ENCODE assay signal across 8 mouse cellular contexts in the genomic region with DNA sequence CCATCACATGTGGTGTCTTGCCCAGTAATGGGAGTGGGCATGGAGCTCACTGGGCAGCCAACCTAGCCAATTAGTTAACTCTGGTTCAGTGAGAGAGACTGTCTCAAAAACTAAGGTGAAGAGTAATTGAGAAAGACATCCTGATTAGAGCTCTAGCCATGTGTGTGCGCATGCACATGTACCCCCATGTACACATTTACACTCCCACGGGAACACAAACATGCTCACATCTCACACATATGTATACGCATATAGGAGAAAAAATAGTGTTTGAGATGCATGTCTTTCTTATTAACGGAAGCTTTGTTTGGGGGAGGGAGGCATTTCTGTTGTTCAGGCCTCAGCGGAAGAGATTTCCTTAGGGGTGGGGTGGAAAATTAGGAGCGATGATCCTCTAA.
DNase-seq lines count a peak whose midpoint lies in the region; ATAC-seq lines count a peak whose summit lies in the region.

No protein-coding gene starts in this region.

- H3K9ac ChIP-seq in heart, embryonic 11.5 days (ENCODE audit: low read depth, low read length): no peak overlapping the region
- peak overlapping the region; percentile 58 for H3K9ac ChIP-seq in forebrain, embryonic 15.5 days (replicated peaks)
- no peak overlapping the region for H3K9ac ChIP-seq in liver, embryonic 12.5 days

- ATAC-seq in heart, embryonic 11.5 days (replicated peaks; ENCODE audit: insufficient number of reproducible peaks, low FRiP score, low TSS enrichment): no peak
- ATAC-seq in CD4-positive, CD25-positive, alpha-beta regulatory T cell, adult 4 months: peak; percentile 28
- ATAC-seq in forebrain, embryonic 15.5 days (replicated peaks): peak; percentile 17
- ATAC-seq in liver, embryonic 12.5 days: no peak
- ATAC-seq in megakaryocyte-erythroid progenitor cell, adult 5-6 weeks (replicated peaks; ENCODE audit: low FRiP score, low TSS enrichment, poor library complexity, severe bottlenecking): no peak

- no peaks in the 10 kb centered on the region for H3K36me3 ChIP-seq in heart, embryonic 11.5 days (ENCODE audit: control insufficient read depth, insufficient read depth, low read length)
- no peaks in the 10 kb centered on the region for H3K36me3 ChIP-seq in forebrain, embryonic 15.5 days
- no peaks in the 10 kb centered on the region for H3K36me3 ChIP-seq in liver, embryonic 12.5 days

- H3K27ac ChIP-seq in heart, embryonic 11.5 days (ENCODE audit: low read depth, low read length): no peak overlapping the region
- peak overlapping the region; percentile 95 for H3K27ac ChIP-seq in forebrain, embryonic 15.5 days (replicated peaks)
- H3K27ac ChIP-seq in liver, embryonic 12.5 days: no peak overlapping the region

- H3K4me1 ChIP-seq in heart, embryonic 11.5 days (ENCODE audit: control insufficient read depth, insufficient read depth, low read length): no peaks in the 10 kb centered on the region
- H3K4me1 ChIP-seq in forebrain, embryonic 15.5 days: peaks cover 22% of the 10 kb centered on the region
- H3K4me1 ChIP-seq in liver, embryonic 12.5 days: no peaks in the 10 kb centered on the region

- no peaks in the 10 kb centered on the region for H3K27me3 ChIP-seq in heart, embryonic 11.5 days (ENCODE audit: control insufficient read depth, insufficient read depth, low read length)
- H3K27me3 ChIP-seq in forebrain, embryonic 15.5 days: no peaks in the 10 kb centered on the region
- peaks cover 14% of the 10 kb centered on the region for H3K27me3 ChIP-seq in liver, embryonic 12.5 days (replicated peaks)

- H3K4me2 ChIP-seq in heart, embryonic 11.5 days: peak overlapping the region; percentile 65
- H3K4me2 ChIP-seq in forebrain, embryonic 15.5 days (replicated peaks): peak overlapping the region; percentile 84
- peak overlapping the region; percentile 43 for H3K4me2 ChIP-seq in liver, embryonic 12.5 days

- no peak for DNase-seq in heart, adult 18-20 months
- DNase-seq in thymus, adult 18-20 months: no peak
- no peak for DNase-seq in urinary bladder, postnatal 25 days (ENCODE audit: low spot score)

- H3K9me3 ChIP-seq in heart, embryonic 11.5 days (replicated peaks; ENCODE audit: control insufficient read depth, low read length): no peaks in the 10 kb centered on the region
- H3K9me3 ChIP-seq in forebrain, embryonic 15.5 days: no peaks in the 10 kb centered on the region
- no peaks in the 10 kb centered on the region for H3K9me3 ChIP-seq in liver, embryonic 12.5 days (replicated peaks)

- peak overlapping the region; percentile 27 for H3K4me3 ChIP-seq in heart, embryonic 11.5 days (ENCODE audit: low read depth, low read length)
- peak overlapping the region; percentile 47 for H3K4me3 ChIP-seq in forebrain, embryonic 15.5 days
- 0 out of 2 replicates have a peak overlapping the region, but pooled peaks have one; percentile 4 for H3K4me3 ChIP-seq in liver, embryonic 12.5 days

- 44% methylated on average over 6 of the region's 6 CpGs for WGBS in heart, embryonic 11.5 days (ENCODE audit: insufficient replicate concordance)
- 29% methylated on average over 6 of the region's 6 CpGs for WGBS in forebrain, embryonic 15.5 days
- 54% methylated on average over 6 of the region's 6 CpGs for WGBS in liver, embryonic 12.5 days (ENCODE audit: insufficient replicate concordance)

Comparison
In these comparisons a context has a peak if more than half of its experiments do, and no peak if none do; other contexts are left out.
1. ATAC-seq: peak in CD4-positive, CD25-positive, alpha-beta regulatory T cell, adult 4 months (single experiment) and forebrain, embryonic 15.5 days (single experiment); none in heart, embryonic 11.5 days (single experiment), liver, embryonic 12.5 days (single experiment) and megakaryocyte-erythroid progenitor cell, adult 5-6 weeks (single experiment).
2. Peak in every context shown above with its lines, with median percentiles within 50 percentile points of each other: H3K4me2 ChIP-seq and H3K4me3 ChIP-seq.